11 mouse cellular contexts compared by ENCODE assay signal in the genomic region with DNA sequence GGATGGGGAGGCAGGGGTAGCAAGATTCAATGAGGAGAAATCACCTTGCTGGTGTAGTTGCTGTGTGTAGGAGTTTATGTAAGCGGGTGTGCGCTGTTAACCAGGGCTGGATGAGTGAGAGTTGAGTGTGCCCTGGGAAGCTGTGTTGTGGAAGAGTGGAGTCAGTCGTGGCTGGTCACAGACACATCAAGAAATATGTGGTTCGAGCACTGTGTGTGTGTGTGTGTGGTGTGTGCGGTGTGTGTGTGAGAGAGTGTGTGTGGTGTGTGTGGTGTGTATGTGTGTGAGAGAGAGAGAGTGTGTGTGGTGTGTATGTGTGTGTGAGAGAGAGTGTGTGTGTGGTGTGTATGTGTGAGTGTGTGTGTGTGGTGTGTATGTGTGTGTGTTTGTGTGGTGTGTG. TPM values are rescaled to one million over a fixed set of nuclear protein-coding genes. Genes with fewer than 3 reads are reported as not detected.
A peak's percentile ranks its signal among the peaks of the same experiment; 100 is the strongest.
DNase-seq lines count a peak whose midpoint lies in the region; ATAC-seq and TF ChIP-seq lines count a peak whose summit lies in the region.
"Had no signal": no experiment of that assay in that cellular context is flagged by ENCODE, and none has a peak within 500 bp of the region (broad histone marks: within the 10 kb centered on the region; RNA-seq: fewer than 3 reads in every experiment).

No protein-coding gene starts in this region.

- no peaks in the 10 kb centered on the region for H3K27me3 ChIP-seq in kidney, adult 2 months (replicated peaks; ENCODE audit: control insufficient read depth, insufficient read depth, low read length)
- peaks cover 52% of the 10 kb centered on the region for H3K27me3 ChIP-seq in embryonic facial prominence, embryonic 12.5 days
- H3K27me3 ChIP-seq in hindbrain, embryonic 15.5 days, result peaks cover 47% of the 10 kb centered on the region
- H3K27me3 ChIP-seq in midbrain, embryonic 14.5 days (ENCODE audit: control insufficient read depth, insufficient read depth, low read length), result peaks cover 20% of the 10 kb centered on the region; the same call in 1 of the 2 replicates

- no peaks in the 10 kb centered on the region for H3K36me3 ChIP-seq in kidney, adult 2 months (ENCODE audit: control insufficient read depth, insufficient read depth, low read length)
- no peaks in the 10 kb centered on the region for H3K36me3 ChIP-seq in embryonic facial prominence, embryonic 12.5 days
- no peaks in the 10 kb centered on the region for H3K36me3 ChIP-seq in hindbrain, embryonic 15.5 days
- no peaks in the 10 kb centered on the region for H3K36me3 ChIP-seq in midbrain, embryonic 14.5 days (ENCODE audit: control insufficient read depth, insufficient read depth, low read length)

- 0 out of 2 replicates have a peak overlapping the region, but pooled peaks have one; percentile 37 for H3K9ac ChIP-seq in embryonic facial prominence, embryonic 12.5 days
- no peak overlapping the region for H3K9ac ChIP-seq in hindbrain, embryonic 15.5 days
- H3K9ac ChIP-seq in midbrain, embryonic 14.5 days (replicated peaks; ENCODE audit: low read length), result peak overlapping the region; percentile 40; the same call in 1 of the 2 replicates

- H3K9me3 ChIP-seq in embryonic facial prominence, embryonic 12.5 days, result no peaks in the 10 kb centered on the region
- H3K9me3 ChIP-seq in hindbrain, embryonic 15.5 days, result no peaks in the 10 kb centered on the region
- no peaks in the 10 kb centered on the region for H3K9me3 ChIP-seq in midbrain, embryonic 14.5 days (ENCODE audit: control insufficient read depth, low read length)

- H3K4me3 ChIP-seq in kidney, adult 2 months (ENCODE audit: insufficient read depth, low read depth, low read length), result peak overlapping the region; percentile 46
- H3K4me3 ChIP-seq in embryonic facial prominence, embryonic 12.5 days, result no peak overlapping the region
- H3K4me3 ChIP-seq in hindbrain, embryonic 15.5 days, result no peak overlapping the region
- H3K4me3 ChIP-seq in midbrain, embryonic 14.5 days (replicated peaks; ENCODE audit: low read depth, low read length), result no peak overlapping the region

- 56% methylated on average over 5 of the region's 5 CpGs for WGBS in kidney, adult 2 months
- 65% methylated on average over 5 of the region's 5 CpGs for WGBS in embryonic facial prominence, embryonic 12.5 days
- WGBS in hindbrain, embryonic 15.5 days, result 66% methylated on average over 5 of the region's 5 CpGs
- WGBS in midbrain, embryonic 14.5 days, result 65% methylated on average over 5 of the region's 5 CpGs

- DNase-seq in kidney, adult 2 months, result no peak
- DNase-seq in kidney, adult 9 months, result no peak
- no peak for DNase-seq in midbrain, embryonic 14.5 days
- no peak for DNase-seq in urinary bladder, adult 18-20 months (ENCODE audit: low spot score in 2 of 2)
- no peak for DNase-seq in cerebellum, postnatal 10 days
- no peak for DNase-seq in adrenal gland, adult 2 months
- DNase-seq: adrenal gland, postnatal 10 days had no signal

- peak overlapping the region; percentile 58 for H3K4me2 ChIP-seq in embryonic facial prominence, embryonic 12.5 days (replicated peaks)
- H3K4me2 ChIP-seq in hindbrain, embryonic 15.5 days, result peak overlapping the region; percentile 56
- peak overlapping the region; percentile 52; the same call in 1 of the 2 replicates for H3K4me2 ChIP-seq in midbrain, embryonic 14.5 days (ENCODE audit: low read length)

- H3K27ac ChIP-seq in kidney, adult 2 months (ENCODE audit: insufficient read depth, low read depth, low read length), result peak overlapping the region; percentile 71
- H3K27ac ChIP-seq in embryonic facial prominence, embryonic 12.5 days, result no peak overlapping the region
- H3K27ac ChIP-seq in hindbrain, embryonic 15.5 days (replicated peaks), result no peak overlapping the region
- no peak overlapping the region for H3K27ac ChIP-seq in midbrain, embryonic 14.5 days (replicated peaks; ENCODE audit: low read depth, low read length)

- peak; percentile 19; the same call in 1 of the 2 replicates for ATAC-seq in embryonic facial prominence, embryonic 12.5 days (ENCODE audit: insufficient number of reproducible peaks, insufficient read depth, low FRiP score, low TSS enrichment)
- no peak for ATAC-seq in hindbrain, embryonic 15.5 days (ENCODE audit: low FRiP score, low read depth)
- ATAC-seq in midbrain, embryonic 14.5 days (ENCODE audit: low FRiP score, low TSS enrichment), result no peak

- H3K4me1 ChIP-seq in kidney, adult 2 months (ENCODE audit: control insufficient read depth, insufficient read depth, low read length), result no peaks in the 10 kb centered on the region
- H3K4me1 ChIP-seq in embryonic facial prominence, embryonic 12.5 days, result peaks cover 21% of the 10 kb centered on the region
- H3K4me1 ChIP-seq in hindbrain, embryonic 15.5 days (replicated peaks), result peaks cover 16% of the 10 kb centered on the region
- 0 out of 2 replicates have a peak, but pooled peaks cover 8% of the 10 kb centered on the region for H3K4me1 ChIP-seq in midbrain, embryonic 14.5 days (ENCODE audit: control insufficient read depth, insufficient read depth, low read length)

- no peak for TF ChIP-seq CTCF in kidney, adult 2 months (conservative IDR thresholded peaks at IDR 0.05; ENCODE audit: insufficient read depth, insufficient read length, low read depth, low read length)

- TF ChIP-seq POLR2A in kidney, adult 2 months (IDR thresholded peaks at IDR 0.05; ENCODE audit: low read depth, low read length), result no peak

RNA-seq across cellular contexts. Expression of a gene that starts 1.8 kb away (rescaled TPM):
- 38.2 and 44.7 TPM in 2 replicates for polyA plus RNA-seq in kidney, adult 2 months (2012; rRNA removed)
- 8.1 and 8.5 TPM in 2 replicates for polyA plus RNA-seq in embryonic facial prominence, embryonic 12.5 days (2016; fragmentation: Nextera tagmentation; extraction: Ambion mirVana)
- polyA plus RNA-seq in hindbrain, embryonic 15.5 days (2015; fragmentation: Nextera tagmentation; extraction: Ambion mirVana), result 21.8 and 25.3 TPM in 2 replicates
- polyA plus RNA-seq in midbrain, embryonic 14.5 days (2014; fragmentation: Nextera tagmentation; extraction: Ambion mirVana), result 19.3 and 19.5 TPM in 2 replicates
- 10 to 100 TPM; 15.2 to 21.6 TPM for total RNA-seq in adrenal gland, adult 2 months (2021)
- 133 and 183 TPM in 2 replicates for polyA plus RNA-seq in adrenal gland, adult 2 months (2012; rRNA removed)
- total RNA-seq: megakaryocyte-erythroid progenitor cell, adult 5-6 weeks had no signal

RNA-seq across cellular contexts. Expression of a gene that starts 12.5 kb away (rescaled TPM):
- 38.9 and 46.2 TPM in 2 replicates for polyA plus RNA-seq in kidney, adult 2 months (2012; rRNA removed)
- polyA plus RNA-seq in embryonic facial prominence, embryonic 12.5 days (2016; fragmentation: Nextera tagmentation; extraction: Ambion mirVana), result 2.6 and 4.1 TPM in 2 replicates
- polyA plus RNA-seq in hindbrain, embryonic 15.5 days (2015; fragmentation: Nextera tagmentation; extraction: Ambion mirVana), result 1.7 and 2.1 TPM in 2 replicates
- polyA plus RNA-seq in midbrain, embryonic 14.5 days (2014; fragmentation: Nextera tagmentation; extraction: Ambion mirVana), result 1.1 and 1.9 TPM in 2 replicates
- 10 to 100 TPM; 40.4 to 45.9 TPM for total RNA-seq in adrenal gland, adult 2 months (2021)
- polyA plus RNA-seq in adrenal gland, adult 2 months (2012; rRNA removed), result 61.3 and 78.3 TPM in 2 replicates

RNA-seq across cellular contexts. Expression of a gene that starts 19.5 kb away (rescaled TPM):
- polyA plus RNA-seq in kidney, adult 2 months (2012; rRNA removed), result 43.0 and 43.9 TPM in 2 replicates
- polyA plus RNA-seq in embryonic facial prominence, embryonic 12.5 days (2016; fragmentation: Nextera tagmentation; extraction: Ambion mirVana), result 59.3 and 64.2 TPM in 2 replicates
- 29.8 and 34.3 TPM in 2 replicates for polyA plus RNA-seq in hindbrain, embryonic 15.5 days (2015; fragmentation: Nextera tagmentation; extraction: Ambion mirVana)
- polyA plus RNA-seq in midbrain, embryonic 14.5 days (2014; fragmentation: Nextera tagmentation; extraction: Ambion mirVana), result 22.1 and 22.4 TPM in 2 replicates
- 10 to 100 TPM; 13.5 to 31.2 TPM for total RNA-seq in adrenal gland, adult 2 months (2021)
- polyA plus RNA-seq in adrenal gland, adult 2 months (2012; rRNA removed), result 16.9 and 17.8 TPM in 2 replicates

RNA-seq across cellular contexts. Expression of a gene that starts 28.6 kb away (rescaled TPM):
- 0.33 and 0.46 TPM in 2 replicates for polyA plus RNA-seq in kidney, adult 2 months (2012; rRNA removed)
- polyA plus RNA-seq in embryonic facial prominence, embryonic 12.5 days (2016; fragmentation: Nextera tagmentation; extraction: Ambion mirVana), result not detected in 2 replicates
- polyA plus RNA-seq in hindbrain, embryonic 15.5 days (2015; fragmentation: Nextera tagmentation; extraction: Ambion mirVana), result 0.60 and 1.2 TPM in 2 replicates
- polyA plus RNA-seq in midbrain, embryonic 14.5 days (2014; fragmentation: Nextera tagmentation; extraction: Ambion mirVana), result 0.53 and 1.1 TPM in 2 replicates
- not detected for total RNA-seq in adrenal gland, adult 2 months (2021)
- polyA plus RNA-seq in adrenal gland, adult 2 months (2012; rRNA removed), result not detected in 2 replicates
- total RNA-seq: megakaryocyte-erythroid progenitor cell, adult 5-6 weeks had no signal
- polyA plus RNA-seq: spleen, adult 2 months had no signal

RNA-seq across cellular contexts. Expression of a gene that starts 52.8 kb away (rescaled TPM):
- 17.2 and 18.4 TPM in 2 replicates for polyA plus RNA-seq in kidney, adult 2 months (2012; rRNA removed)
- polyA plus RNA-seq in embryonic facial prominence, embryonic 12.5 days (2016; fragmentation: Nextera tagmentation; extraction: Ambion mirVana), result 44.0 and 44.3 TPM in 2 replicates
- polyA plus RNA-seq in hindbrain, embryonic 15.5 days (2015; fragmentation: Nextera tagmentation; extraction: Ambion mirVana), result 17.6 and 19.0 TPM in 2 replicates
- polyA plus RNA-seq in midbrain, embryonic 14.5 days (2014; fragmentation: Nextera tagmentation; extraction: Ambion mirVana), result 12.6 and 16.5 TPM in 2 replicates
- 10 to 100 TPM; 23.7 to 28.6 TPM for total RNA-seq in adrenal gland, adult 2 months (2021)
- polyA plus RNA-seq in adrenal gland, adult 2 months (2012; rRNA removed), result 14.5 and 16.7 TPM in 2 replicates
